Mouse (Mus musculus): ENCODE results near the gene Acin1. TPM values are rescaled to one million over a fixed set of nuclear protein-coding genes. Genes with fewer than 3 reads are reported as not detected.

Gene Acin1
- polyA plus RNA-seq, 1 experiment = 238 TPM

DNA sequence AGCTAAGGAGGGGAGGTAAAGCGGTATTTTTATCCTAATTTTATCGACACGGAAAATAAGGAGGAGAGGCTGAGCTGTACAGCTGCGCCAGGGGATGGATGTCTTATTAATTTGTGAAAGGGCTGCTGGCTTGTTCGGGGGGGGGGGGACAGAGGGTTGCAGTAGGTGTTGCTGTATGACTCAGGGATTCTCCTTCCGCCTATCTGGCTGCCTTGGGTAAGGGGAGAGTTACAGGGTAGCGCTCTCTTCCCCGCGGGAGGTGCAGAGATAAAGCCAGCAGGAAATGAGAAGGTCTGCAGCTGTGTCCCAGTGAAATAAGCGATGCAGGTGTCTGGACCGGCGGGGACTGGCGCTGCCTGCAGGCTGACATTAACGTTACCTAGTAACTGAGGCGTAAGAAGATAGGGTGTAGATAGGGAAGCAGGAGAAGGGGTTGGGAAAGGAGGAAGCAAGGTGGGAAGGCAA lies 27.9 kb upstream of the Acin1 start:
- 0 out of 2 replicates have a peak, but pooled peaks have one; percentile 17 for TF ChIP-seq CTCF (IDR thresholded peaks at IDR 0.05; ENCODE audit: borderline replicate concordance, control insufficient read depth, extremely low read depth, insufficient read depth, low read length, poor library complexity)
- no peak for TF ChIP-seq POLR2A (IDR thresholded peaks at IDR 0.05; ENCODE audit: control insufficient read depth, extremely low read depth, insufficient read depth, low read length, poor library complexity)
- Histone ChIP-seq H3K4me3 (ENCODE audit: control insufficient read depth, insufficient read depth, low read length) (peak overlapping the region; percentile 31), H3K36me3 (ENCODE audit: control insufficient read depth, insufficient read depth, low read length) (no peaks in the 10 kb centered on the region), H3K4me1 (replicated peaks; ENCODE audit: control insufficient read depth, insufficient read depth, low read length) (peaks cover 13% of the 10 kb centered on the region), H3K27me3 (ENCODE audit: control insufficient read depth, insufficient read depth, low read length) (no peaks in the 10 kb centered on the region; the same call in 1 of the 2 replicates), H3K27ac (ENCODE audit: control insufficient read depth, insufficient read depth, low read length) (peak overlapping the region; percentile 18; the same call in 1 of the 2 replicates)
- WGBS = 1% methylated on average over 15 of the region's 15 CpGs
- DNase-seq = peak; percentile 64

DNA sequence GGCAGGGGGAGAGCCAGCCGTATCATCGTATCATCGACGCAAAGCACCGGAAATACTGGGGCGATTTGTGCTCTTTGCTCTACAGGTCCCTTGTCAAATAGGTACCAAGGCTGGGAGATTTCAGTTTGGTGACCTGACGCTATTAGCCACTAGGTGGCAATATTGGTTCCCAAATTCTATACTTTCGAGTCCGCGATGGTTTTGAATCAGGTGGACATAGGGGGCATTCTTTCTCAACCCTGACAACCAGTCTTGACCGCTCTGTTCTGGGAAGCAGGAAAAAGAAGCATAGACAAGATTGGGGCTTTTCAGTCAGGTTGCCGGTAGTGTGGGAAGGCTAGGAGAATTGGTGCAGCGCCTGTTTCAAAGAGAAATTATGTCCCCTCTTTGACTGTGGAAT lies 27.4 kb upstream of the Acin1 start:
- WGBS = under 1% methylated on average over 13 of the region's 13 CpGs
- H3K4me3 ChIP-seq (ENCODE audit: control insufficient read depth, insufficient read depth, low read length) = peak overlapping the region; percentile 46
- H3K27ac ChIP-seq (ENCODE audit: control insufficient read depth, insufficient read depth, low read length) = no peak overlapping the region
- peaks cover 13% of the 10 kb centered on the region for H3K4me1 ChIP-seq (replicated peaks; ENCODE audit: control insufficient read depth, insufficient read depth, low read length)
- peak; percentile 69 for DNase-seq
- TF ChIP-seq POLR2A (IDR thresholded peaks at IDR 0.05; ENCODE audit: control insufficient read depth, extremely low read depth, insufficient read depth, low read length, poor library complexity) (no peak), CTCF (IDR thresholded peaks at IDR 0.05; ENCODE audit: borderline replicate concordance, control insufficient read depth, extremely low read depth, insufficient read depth, low read length, poor library complexity) (0 out of 2 replicates have a peak, but pooled peaks have one; percentile 23)
- no peaks in the 10 kb centered on the region for H3K36me3 ChIP-seq (ENCODE audit: control insufficient read depth, insufficient read depth, low read length)
- no peaks in the 10 kb centered on the region; the same call in 1 of the 2 replicates for H3K27me3 ChIP-seq (ENCODE audit: control insufficient read depth, insufficient read depth, low read length)

DNA sequence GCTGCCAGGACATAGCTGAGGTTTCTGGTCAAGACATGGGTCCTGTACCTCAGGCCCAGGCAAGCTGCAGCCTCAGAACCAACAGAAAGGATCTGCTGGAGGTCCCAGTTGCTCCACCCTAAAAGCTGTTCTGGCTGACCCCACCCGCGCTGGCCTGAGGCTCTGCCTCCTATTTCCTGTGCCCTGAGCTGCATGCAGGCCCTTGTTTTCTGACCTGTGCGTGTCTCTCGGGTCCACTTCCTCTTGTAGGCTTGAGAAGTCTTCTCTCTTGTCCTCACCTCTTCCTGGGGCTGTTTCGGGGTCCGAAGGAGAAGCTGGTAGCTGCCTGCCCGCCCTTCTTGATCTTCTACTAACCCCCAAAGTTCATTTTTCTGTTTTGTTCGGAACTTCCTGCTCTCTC lies 26.1 kb upstream of the Acin1 start:
- no peak for TF ChIP-seq CTCF (IDR thresholded peaks at IDR 0.05; ENCODE audit: borderline replicate concordance, control insufficient read depth, extremely low read depth, insufficient read depth, low read length, poor library complexity)
- no peak for TF ChIP-seq POLR2A (IDR thresholded peaks at IDR 0.05; ENCODE audit: control insufficient read depth, extremely low read depth, insufficient read depth, low read length, poor library complexity)
- Histone ChIP-seq H3K27me3 (ENCODE audit: control insufficient read depth, insufficient read depth, low read length) (no peaks in the 10 kb centered on the region; the same call in 1 of the 2 replicates), H3K36me3 (ENCODE audit: control insufficient read depth, insufficient read depth, low read length) (no peaks in the 10 kb centered on the region), H3K4me1 (replicated peaks; ENCODE audit: control insufficient read depth, insufficient read depth, low read length) (peaks cover 13% of the 10 kb centered on the region), H3K4me3 (ENCODE audit: control insufficient read depth, insufficient read depth, low read length) (no peak overlapping the region), H3K27ac (ENCODE audit: control insufficient read depth, insufficient read depth, low read length) (no peak overlapping the region)
- 54% methylated on average over 8 of the region's 8 CpGs for WGBS
- no peak for DNase-seq

DNA sequence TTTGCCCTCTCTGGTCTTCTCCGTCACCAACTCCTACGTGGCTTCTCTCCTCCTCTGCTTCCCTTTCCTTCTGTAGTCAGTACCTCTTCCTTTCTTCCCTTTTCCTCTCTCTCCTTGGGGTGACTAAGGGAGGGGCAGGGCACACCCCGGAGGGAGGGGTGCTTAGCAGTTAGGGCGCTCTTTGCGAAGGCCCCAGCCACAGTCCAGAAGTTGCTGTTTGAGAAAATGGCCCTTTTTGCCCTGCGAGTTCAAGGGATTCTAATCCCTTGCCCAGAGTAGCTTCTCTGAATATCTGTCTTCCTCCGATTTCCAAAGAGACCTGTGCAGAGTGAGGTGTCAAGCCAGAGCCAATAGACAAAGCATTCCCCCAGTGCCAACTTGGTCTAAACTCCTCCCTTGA lies 25.3 kb upstream of the Acin1 start, which contains the start of gene Cebpe:
TSS of gene Cebpe (minus strand) at position 101 of the 400 bp plus-strand sequence.
- no peak for DNase-seq
- H3K4me3 ChIP-seq (ENCODE audit: control insufficient read depth, insufficient read depth, low read length) = no peak within 1 kb of the TSS
- no peaks in the 10 kb centered on the region; the same call in 1 of the 2 replicates for H3K27me3 ChIP-seq (ENCODE audit: control insufficient read depth, insufficient read depth, low read length)
- no peak within 1 kb of the TSS for H3K27ac ChIP-seq (ENCODE audit: control insufficient read depth, insufficient read depth, low read length)
- no peaks in the 10 kb centered on the region for H3K36me3 ChIP-seq (ENCODE audit: control insufficient read depth, insufficient read depth, low read length)
- WGBS = 78% methylated on average over 7 of the region's 7 CpGs
- TF ChIP-seq CTCF (IDR thresholded peaks at IDR 0.05; ENCODE audit: borderline replicate concordance, control insufficient read depth, extremely low read depth, insufficient read depth, low read length, poor library complexity) (no peak), POLR2A (IDR thresholded peaks at IDR 0.05; ENCODE audit: control insufficient read depth, extremely low read depth, insufficient read depth, low read length, poor library complexity) (no peak)
- H3K4me1 ChIP-seq (replicated peaks; ENCODE audit: control insufficient read depth, insufficient read depth, low read length) = peaks cover 13% of the 10 kb centered on the region

DNA sequence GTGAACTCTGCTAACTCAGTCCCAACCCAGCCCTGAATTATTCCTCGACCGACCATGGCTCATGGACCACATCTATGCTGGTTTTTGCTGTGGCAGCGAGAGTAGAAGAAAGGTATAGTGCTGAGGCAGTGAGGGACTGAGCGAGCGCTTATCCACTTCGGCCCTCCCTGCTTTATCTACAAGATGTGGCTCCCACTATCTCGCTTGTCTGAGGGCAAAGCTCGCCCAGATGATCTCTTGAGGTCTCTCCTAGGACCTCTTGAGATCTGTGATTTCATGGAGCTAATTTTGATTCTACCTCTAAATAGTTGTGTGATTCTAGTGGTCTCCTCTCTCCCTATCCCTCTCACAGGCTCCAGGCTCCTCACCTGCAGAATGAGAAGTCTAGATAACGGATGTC lies 22.3 kb upstream of the Acin1 start:
- H3K4me3 ChIP-seq (ENCODE audit: control insufficient read depth, insufficient read depth, low read length) = no peak overlapping the region
- H3K27ac ChIP-seq (ENCODE audit: control insufficient read depth, insufficient read depth, low read length) = no peak overlapping the region
- no peak for DNase-seq
- H3K4me1 ChIP-seq (replicated peaks; ENCODE audit: control insufficient read depth, insufficient read depth, low read length) = peaks cover 23% of the 10 kb centered on the region
- H3K27me3 ChIP-seq (ENCODE audit: control insufficient read depth, insufficient read depth, low read length) = no peaks in the 10 kb centered on the region; the same call in 1 of the 2 replicates
- H3K36me3 ChIP-seq (ENCODE audit: control insufficient read depth, insufficient read depth, low read length) = no peaks in the 10 kb centered on the region
- TF ChIP-seq POLR2A (IDR thresholded peaks at IDR 0.05; ENCODE audit: control insufficient read depth, extremely low read depth, insufficient read depth, low read length, poor library complexity) (no peak), CTCF (IDR thresholded peaks at IDR 0.05; ENCODE audit: borderline replicate concordance, control insufficient read depth, extremely low read depth, insufficient read depth, low read length, poor library complexity) (no peak)
- 94% methylated on average over 9 of the region's 9 CpGs for WGBS

DNA sequence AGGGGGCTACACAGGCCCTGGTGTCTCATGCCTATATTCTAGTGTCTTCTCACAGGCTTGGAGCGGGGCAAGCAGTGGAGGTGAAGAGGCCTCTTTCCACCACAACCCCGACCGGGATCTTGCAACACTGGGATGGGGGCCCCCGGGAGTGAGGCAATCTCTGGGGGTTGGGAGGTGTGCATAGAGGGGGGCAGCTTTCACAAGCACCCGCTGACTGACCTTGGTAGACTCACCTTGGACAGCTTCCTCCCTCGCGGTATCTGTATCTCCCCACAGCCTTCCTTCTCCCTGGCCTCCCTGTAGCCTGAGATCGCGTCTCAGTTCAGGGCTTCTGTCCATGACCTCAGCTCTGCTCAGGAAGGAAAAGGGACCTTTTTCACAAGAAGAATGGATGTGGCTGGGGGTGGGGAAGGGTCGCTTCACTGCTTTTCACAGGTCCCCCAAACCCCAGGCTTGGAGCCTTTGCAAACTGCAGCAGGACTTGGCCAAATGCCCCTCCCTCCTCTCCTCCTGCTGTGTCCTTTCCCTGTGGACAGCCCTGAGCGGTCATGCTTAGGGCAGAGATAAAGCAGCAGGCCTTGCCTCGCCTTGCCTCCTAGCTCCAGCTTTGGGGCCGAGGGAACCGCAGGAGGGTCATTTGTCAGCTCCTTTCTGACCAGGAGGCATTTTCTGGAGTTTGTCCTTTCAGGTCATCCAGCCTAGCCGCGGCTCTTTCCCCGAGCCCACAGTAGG lies 20.0 kb upstream of the Acin1 start:
- TF ChIP-seq CTCF (IDR thresholded peaks at IDR 0.05; ENCODE audit: borderline replicate concordance, control insufficient read depth, extremely low read depth, insufficient read depth, low read length, poor library complexity) = no peak
- no peak for TF ChIP-seq POLR2A (IDR thresholded peaks at IDR 0.05; ENCODE audit: control insufficient read depth, extremely low read depth, insufficient read depth, low read length, poor library complexity)
- no peaks in the 10 kb centered on the region for H3K27me3 ChIP-seq (ENCODE audit: control insufficient read depth, insufficient read depth, low read length)
- no peak overlapping the region for H3K4me3 ChIP-seq (ENCODE audit: control insufficient read depth, insufficient read depth, low read length)
- WGBS = 66% methylated on average over 17 of the region's 17 CpGs
- no peak overlapping the region for H3K27ac ChIP-seq (ENCODE audit: control insufficient read depth, insufficient read depth, low read length)
- no peak for DNase-seq
- H3K4me1 ChIP-seq (replicated peaks; ENCODE audit: control insufficient read depth, insufficient read depth, low read length) = peaks cover 15% of the 10 kb centered on the region
- no peaks in the 10 kb centered on the region for H3K36me3 ChIP-seq (ENCODE audit: control insufficient read depth, insufficient read depth, low read length)
